21 mouse cellular contexts compared by ENCODE assay signal in the genomic region with DNA sequence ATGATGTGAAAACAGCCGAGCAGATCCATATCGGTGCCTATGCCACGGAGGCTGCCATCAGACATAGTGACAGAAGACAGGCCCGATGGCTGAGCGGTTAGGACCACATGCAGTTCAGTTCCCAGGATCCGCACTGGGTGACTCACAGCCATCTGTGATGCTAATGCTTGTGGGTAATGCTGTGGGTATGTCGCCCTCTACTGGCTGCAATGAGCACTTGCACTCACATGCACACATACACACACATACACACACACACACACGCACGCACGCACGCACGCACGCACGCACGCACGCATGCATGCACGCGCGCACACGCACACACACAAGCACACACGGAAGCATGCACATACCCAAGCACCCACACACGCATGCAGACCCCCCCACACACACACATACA.
DNase-seq lines count a peak whose midpoint lies in the region; ATAC-seq and TF ChIP-seq lines count a peak whose summit lies in the region.
"Had no signal": no experiment of that assay in that cellular context is flagged by ENCODE, and none has a peak within 500 bp of the region (broad histone marks: within the 10 kb centered on the region; RNA-seq: fewer than 3 reads in every experiment).

No protein-coding gene starts in this region.

- no peaks in the 10 kb centered on the region for H3K4me1 ChIP-seq in testis, adult 2 months (ENCODE audit: control insufficient read depth, insufficient read depth, low read length)
- H3K4me1 ChIP-seq in stomach, postnatal 0 days (replicated peaks; ENCODE audit: control insufficient read depth, insufficient read depth), result no peaks in the 10 kb centered on the region
- H3K4me1 ChIP-seq: embryonic facial prominence, embryonic 12.5 days; heart, embryonic 15.5 days; hindbrain, embryonic 12.5 days; limb, embryonic 13.5 days; midbrain, embryonic 10.5 days; stomach, embryonic 15.5 days had no signal

- no peak overlapping the region for H3K9ac ChIP-seq in stomach, postnatal 0 days (ENCODE audit: low read length)
- H3K9ac ChIP-seq: embryonic facial prominence, embryonic 12.5 days; heart, embryonic 15.5 days; hindbrain, embryonic 12.5 days; limb, embryonic 13.5 days; stomach, embryonic 15.5 days had no signal

- no peak for DNase-seq in layer of hippocampus, adult 2 months (ENCODE audit: low spot score in 2 of 2)
- DNase-seq in layer of hippocampus, postnatal 10 days (ENCODE audit: low spot score in 2 of 2), result no peak
- no peak for DNase-seq in testis, postnatal 14 days (ENCODE audit: low spot score)
- DNase-seq in R1 (ENCODE audit: low read depth, low spot score), result peak; percentile 36
- no peak for DNase-seq in stomach, postnatal 0 days (ENCODE audit: low spot score)
- no peak for DNase-seq in cerebellum, adult 11-12 months
- DNase-seq: gastrocnemius, postnatal 10 days; heart, adult 2 months; kidney, postnatal 10 days; layer of hippocampus, adult 9-11 months; right cerebral cortex, postnatal 14 days; thymus, postnatal 4 days had no signal

- no peak for TF ChIP-seq POLR2A in testis, adult 2 months (IDR thresholded peaks at IDR 0.05; ENCODE audit: control insufficient read depth, low read depth, low read length)

- no peaks in the 10 kb centered on the region for H3K9me3 ChIP-seq in stomach, postnatal 0 days (ENCODE audit: control insufficient read depth, low read length)
- H3K9me3 ChIP-seq: heart, embryonic 15.5 days; limb, embryonic 13.5 days; stomach, embryonic 15.5 days had no signal

- no peak for ATAC-seq in stomach, postnatal 0 days (ENCODE audit: low FRiP score, low TSS enrichment)
- ATAC-seq: CD4-positive, CD25-positive, alpha-beta regulatory T cell, adult 4 months; intestine, embryonic 16.5 days had no signal

- H3K27ac ChIP-seq in layer of hippocampus, adult 2 months, result no peak overlapping the region
- H3K27ac ChIP-seq in testis, adult 2 months (ENCODE audit: control insufficient read depth, insufficient read depth, low read depth, low read length), result no peak overlapping the region
- H3K27ac ChIP-seq in stomach, postnatal 0 days (replicated peaks), result no peak overlapping the region
- H3K27ac ChIP-seq: embryonic facial prominence, embryonic 12.5 days; heart, adult 2 months; heart, embryonic 15.5 days; hindbrain, embryonic 12.5 days; limb, embryonic 13.5 days; midbrain, embryonic 10.5 days; stomach, embryonic 15.5 days had no signal

- H3K4me2 ChIP-seq in stomach, postnatal 0 days (replicated peaks; ENCODE audit: low read depth), result no peak overlapping the region
- H3K4me2 ChIP-seq: embryonic facial prominence, embryonic 12.5 days; heart, embryonic 15.5 days; hindbrain, embryonic 12.5 days; limb, embryonic 13.5 days; stomach, embryonic 15.5 days had no signal

- WGBS in stomach, postnatal 0 days, result 97% methylated on average over 22 of the region's 22 CpGs

- H3K27me3 ChIP-seq in testis, adult 2 months (ENCODE audit: control insufficient read depth, insufficient read depth, low read length), result no peaks in the 10 kb centered on the region
- no peaks in the 10 kb centered on the region for H3K27me3 ChIP-seq in stomach, postnatal 0 days (ENCODE audit: control insufficient read depth, insufficient read depth, low read length)
- H3K27me3 ChIP-seq: embryonic facial prominence, embryonic 12.5 days; heart, embryonic 15.5 days; hindbrain, embryonic 12.5 days; limb, embryonic 13.5 days; stomach, embryonic 15.5 days had no signal

- H3K4me3 ChIP-seq in layer of hippocampus, adult 2 months, result no peak overlapping the region
- H3K4me3 ChIP-seq in testis, adult 2 months (ENCODE audit: control insufficient read depth, low read depth, low read length), result no peak overlapping the region
- no peak overlapping the region for H3K4me3 ChIP-seq in stomach, postnatal 0 days (ENCODE audit: low read depth, low read length)
- H3K4me3 ChIP-seq: embryonic facial prominence, embryonic 12.5 days; heart, adult 2 months; heart, embryonic 15.5 days; hindbrain, embryonic 12.5 days; limb, embryonic 13.5 days; midbrain, embryonic 10.5 days; stomach, embryonic 15.5 days had no signal

- TF ChIP-seq CTCF in layer of hippocampus, adult 2 months (conservative IDR thresholded peaks at IDR 0.05), result peak; percentile 46
- TF ChIP-seq CTCF in testis, adult 2 months (IDR thresholded peaks at IDR 0.05; ENCODE audit: control insufficient read depth, insufficient read depth, insufficient replicate concordance, low read depth, low read length), result peak; percentile 83; the same call in 1 of the 2 replicates
- TF ChIP-seq CTCF in stomach, postnatal 0 days (IDR thresholded peaks at IDR 0.05; ENCODE audit: low read depth), result peak; percentile 29; the same call in 1 of the 2 replicates

- no peak for TF ChIP-seq EP300 in stomach, postnatal 0 days (optimal IDR thresholded peaks at IDR 0.05)

- no peaks in the 10 kb centered on the region for H3K36me3 ChIP-seq in testis, adult 2 months (ENCODE audit: control insufficient read depth, insufficient read depth, low read length)
- no peaks in the 10 kb centered on the region for H3K36me3 ChIP-seq in stomach, postnatal 0 days (ENCODE audit: control insufficient read depth, insufficient read depth, low read length)
- H3K36me3 ChIP-seq: embryonic facial prominence, embryonic 12.5 days; heart, embryonic 15.5 days; hindbrain, embryonic 12.5 days; limb, embryonic 13.5 days; midbrain, embryonic 10.5 days; stomach, embryonic 15.5 days had no signal

Comparison
In these comparisons a context has a peak if more than half of its experiments do, and no peak if none do; other contexts are left out.
1. CTCF ChIP-seq: peak in every context shown above with its lines; median percentile 83 in testis, adult 2 months; 46 in layer of hippocampus, adult 2 months; 29 in stomach, postnatal 0 days.